Mouse (Mus musculus): ENCODE results near the gene Acat3.

Gene Acat3

GRCm38 (mm10) chr17:12875734-12876133, 64.7 kb downstream of the Acat3 start, which contains the start of gene Mrgprh:
Mrgprh (plus strand) TSS chr17:12876034.
- no peak for DNase-seq (ENCODE audit: extremely low read depth, low read depth, low spot score)
